Mouse (Mus musculus) layer of hippocampus, adult 18-20 months (tissue): Measurements from ENCODE around the gene Otulin. TPM values are rescaled to one million over a fixed set of nuclear protein-coding genes. Genes with fewer than 3 reads are reported as not detected.

ENCODE experiments used
- DNase-seq, 2 experiments: peaks; one replicate each; pipeline ENCODE4 v3.0.0; 2022; ENCODE audit warnings: low spot score in 2 of 2
- total RNA-seq, 2 experiments: library from RNA; stranded (reverse); gene quantifications; 2 replicates each; pipeline ENCODE4 v1.2.3; 2021

The Otulin gene
- total RNA-seq, 2 experiments from 2014 or later, result 20.7 to 21.4 TPM

GRCm38 (mm10) chr15:27658356-27658755 is 27.9 kb upstream of the Otulin start:
- no peak for DNase-seq

GRCm38 (mm10) chr15:27657866-27658265 is 27.4 kb upstream of the Otulin start:
- no peak for DNase-seq

- DNase-seq, result no peak
Measured at GRCm38 (mm10) chr15:27656626-27657025, 26.1 kb upstream of the Otulin start.

- no peak for DNase-seq
Measured at GRCm38 (mm10) chr15:27655015-27655414, 24.5 kb upstream of the Otulin start.

- DNase-seq, result no peak
Measured at GRCm38 (mm10) chr15:27647686-27648085, 17.2 kb upstream of the Otulin start.

- no peak for DNase-seq
Measured at GRCm38 (mm10) chr15:27646665-27647064, 16.2 kb upstream of the Otulin start.

GRCm38 (mm10) chr15:27645250-27645649 is 14.8 kb upstream of the Otulin start:
- DNase-seq, result no peak

- DNase-seq, result peak in 1 of 2 experiments; percentile 74
Measured at GRCm38 (mm10) chr15:27642895-27643294, 12.4 kb upstream of the Otulin start.

GRCm38 (mm10) chr15:27641171-27641570 is 10.7 kb upstream of the Otulin start:
- no peak for DNase-seq

GRCm38 (mm10) chr15:27633941-27634900 is 3.7 kb upstream of the Otulin start:
- no peak for DNase-seq

- DNase-seq, result peak in 1 of 2 experiments; percentile 16
Measured at GRCm38 (mm10) chr15:27629800-27630600, 493 bp downstream of the Otulin start.

- no peak for DNase-seq
Measured at GRCm38 (mm10) chr15:27629046-27629445, 1.4 kb downstream of the Otulin start.

- DNase-seq, result no peak
Measured at GRCm38 (mm10) chr15:27627794-27628193, 2.7 kb downstream of the Otulin start.

- no peak for DNase-seq
Measured at GRCm38 (mm10) chr15:27626314-27626713, 4.2 kb downstream of the Otulin start.

- DNase-seq, result no peak
Measured at GRCm38 (mm10) chr15:27625890-27626255, 4.6 kb downstream of the Otulin start.

- no peak for DNase-seq
Measured at GRCm38 (mm10) chr15:27625014-27625889, 5.2 kb downstream of the Otulin start.

- DNase-seq, result no peak
Measured at GRCm38 (mm10) chr15:27623286-27623685, 7.2 kb downstream of the Otulin start.

GRCm38 (mm10) chr15:27620475-27621185 is 9.9 kb downstream of the Otulin start:
- DNase-seq, result no peak

- DNase-seq, result no peak
Measured at GRCm38 (mm10) chr15:27619683-27620082, 10.8 kb downstream of the Otulin start.

GRCm38 (mm10) chr15:27618778-27619533 is 11.5 kb downstream of the Otulin start:
- DNase-seq, result no peak
